Mouse (Mus musculus) CH12.LX (cell line): ENCODE data around the gene Zfp1. TPM values are rescaled to one million over a fixed set of nuclear protein-coding genes. Genes with fewer than 3 reads are reported as not detected.

Experiments used
- DNase-seq: peaks from one replicate; pipeline ENCODE4 v3.0.0-alpha.2; 2013; ENCODE audit errors: extremely low read depth
- H3K27ac ChIP-seq: 2 replicates; pipeline ENCODE4 v1.5.1; 2012; ENCODE audit warnings: low read depth, mild to moderate bottlenecking, control low read depth, moderate library complexity; ENCODE audit not compliant: insufficient read depth
- H3K27me3 ChIP-seq: replicated peaks from 2 replicates; pipeline ENCODE3; 2012; ENCODE audit warnings: inconsistent platforms
- H3K36me3 ChIP-seq, 2 experiments: replicated peaks in 1 of 2; 2 replicates each; pipeline versions ENCODE3 to v1.6.1; 2012; ENCODE audit warnings: inconsistent platforms in 1 of 2, low read length in 1 of 2, mild to moderate bottlenecking in 1 of 2, mixed read lengths in 1 of 2, moderate library complexity in 1 of 2; ENCODE audit not compliant: control insufficient read depth in 1 of 2, insufficient read depth in 1 of 2
- H3K4me1 ChIP-seq, 2 experiments: 2 replicates each; pipeline ENCODE4 v1.6.1; 2012; ENCODE audit warnings: inconsistent platforms in 1 of 2, moderate library complexity in 1 of 2; ENCODE audit not compliant: insufficient read depth in 2 of 2, control insufficient read depth in 1 of 2
- H3K4me2 ChIP-seq: 2 replicates; pipeline ENCODE4 v1.6.1; 2012; ENCODE audit warnings: low read depth, mild to moderate bottlenecking, control low read depth; ENCODE audit not compliant: poor library complexity, insufficient read depth, severe bottlenecking
- H3K4me3 ChIP-seq, 3 experiments: fragments of 150-350 bp in 1 of 3; sonication (generic) in 1 of 3; replicated peaks in 1 of 3; 2 replicates each; pipeline versions ENCODE3 to v1.5.1; 2011 to 2012; ENCODE audit warnings: low read depth in 2 of 3, low read length in 2 of 3, mild to moderate bottlenecking in 2 of 3, moderate library complexity in 2 of 3, control low read depth in 1 of 3, improper control_type of control experiment in 1 of 3, inconsistent platforms in 1 of 3, mixed read lengths in 1 of 3; ENCODE audit not compliant: poor library complexity in 1 of 3
- H3K79me2 ChIP-seq: replicated peaks from 2 replicates; pipeline ENCODE4 v1.6.1; 2012; ENCODE audit warnings: mild to moderate bottlenecking, moderate library complexity; ENCODE audit not compliant: control insufficient read depth, poor library complexity, insufficient read depth, severe bottlenecking; ENCODE audit errors: extremely low read depth
- H3K9ac ChIP-seq: 2 replicates; pipeline ENCODE4 v1.6.1; 2012; ENCODE audit warnings: low read depth, mild to moderate bottlenecking, control low read depth, moderate library complexity; ENCODE audit not compliant: insufficient read depth
- H3K9me3 ChIP-seq: replicated peaks from 2 replicates; pipeline ENCODE3; 2012; ENCODE audit warnings: low read length, inconsistent platforms, mixed read lengths
- BHLHE40 ChIP-seq: IDR thresholded peaks from 2 replicates; pipeline ENCODE4 v1.6.1; 2011; ENCODE audit warnings: mild to moderate bottlenecking, low read depth, low read length, improper control_type of control experiment
- CHD2 ChIP-seq: IDR thresholded peaks from 2 replicates; pipeline ENCODE4 v1.6.1; 2011; ENCODE audit warnings: low read length, improper control_type of control experiment
- CTCF ChIP-seq, 2 experiments: IDR thresholded peaks in 1 of 2; conservative IDR thresholded peaks in 1 of 2; 2 replicates each; pipeline ENCODE4 v1.5.1; 2011 to 2012; ENCODE audit warnings: low read depth in 2 of 2, low read length in 2 of 2, improper control_type of control experiment in 1 of 2, inconsistent platforms in 1 of 2, mild to moderate bottlenecking in 1 of 2, moderate library complexity in 1 of 2
- E2F4 ChIP-seq: IDR thresholded peaks from 2 replicates; pipeline ENCODE4 v1.6.1; 2011; ENCODE audit warnings: low read depth, low read length, improper control_type of control experiment; ENCODE audit not compliant: insufficient replicate concordance
- ELF1 ChIP-seq: IDR thresholded peaks from 2 replicates; pipeline ENCODE4 v1.6.1; 2014; ENCODE audit warnings: low read depth, mild to moderate bottlenecking, inconsistent platforms, low read length, improper control_type of control experiment
- EP300 ChIP-seq: IDR thresholded peaks from 2 replicates; pipeline ENCODE4 v1.6.1; 2011; ENCODE audit warnings: low read length, improper control_type of control experiment
- HCFC1 ChIP-seq: IDR thresholded peaks from 2 replicates; pipeline ENCODE4 v1.6.1; 2012; ENCODE audit warnings: low read depth, mild to moderate bottlenecking, inconsistent platforms, low read length, improper control_type of control experiment
- IRF4 ChIP-seq: IDR thresholded peaks from 2 replicates; pipeline ENCODE4 v1.6.1; 2014; ENCODE audit warnings: low read depth, mild to moderate bottlenecking, inconsistent platforms, low read length, improper control_type of control experiment
- KAT2A ChIP-seq: IDR thresholded peaks from 2 replicates; pipeline ENCODE4 v1.6.1; 2012; ENCODE audit warnings: low read length, improper control_type of control experiment, inconsistent platforms; ENCODE audit not compliant: insufficient replicate concordance
- MXI1 ChIP-seq: IDR thresholded peaks from 2 replicates; pipeline ENCODE4 v1.6.1; 2011; ENCODE audit warnings: mild to moderate bottlenecking, low read depth, low read length, improper control_type of control experiment
- MYC ChIP-seq: IDR thresholded peaks from 2 replicates; pipeline ENCODE4 v1.6.1; 2011; ENCODE audit warnings: low read depth, mild to moderate bottlenecking, improper control_type of control experiment, low read length
- NELFE ChIP-seq: IDR thresholded peaks from 2 replicates; pipeline ENCODE4 v1.6.1; 2011; ENCODE audit warnings: low read depth, low read length, improper control_type of control experiment
- PAX5 ChIP-seq: IDR thresholded peaks from 2 replicates; pipeline ENCODE4 v1.6.1; 2012; ENCODE audit warnings: low read length, inconsistent platforms, mixed read lengths
- RAD21 ChIP-seq: IDR thresholded peaks from 2 replicates; pipeline ENCODE4 v1.6.1; 2011; ENCODE audit warnings: low read depth, mild to moderate bottlenecking, low read length, improper control_type of control experiment, moderate library complexity
- SIN3A ChIP-seq: IDR thresholded peaks from 2 replicates; pipeline ENCODE4 v1.6.1; 2012; ENCODE audit warnings: low read length, improper control_type of control experiment, inconsistent platforms
- SMC3 ChIP-seq: IDR thresholded peaks from 2 replicates; pipeline ENCODE4 v1.6.1; 2011; ENCODE audit warnings: low read depth, low read length, improper control_type of control experiment
- TBP ChIP-seq: conservative IDR thresholded peaks from 2 replicates; pipeline ENCODE4 v1.6.1; 2011; ENCODE audit warnings: low read depth, low read length, improper control_type of control experiment
- USF2 ChIP-seq: conservative IDR thresholded peaks from 2 replicates; pipeline ENCODE4 v1.6.1; 2011; ENCODE audit warnings: low read depth, low read length, improper control_type of control experiment
- ZKSCAN1 ChIP-seq: IDR thresholded peaks from 2 replicates; pipeline ENCODE4 v1.6.1; 2012; ENCODE audit warnings: low read depth, inconsistent platforms, low read length, improper control_type of control experiment, borderline replicate concordance
- ZMIZ1 ChIP-seq: IDR thresholded peaks from 2 replicates; pipeline ENCODE4 v1.6.1; 2012; ENCODE audit warnings: low read depth, mild to moderate bottlenecking, inconsistent platforms, low read length, improper control_type of control experiment
- ZNF384 ChIP-seq: IDR thresholded peaks from 2 replicates; pipeline ENCODE4 v1.6.1; 2012; ENCODE audit warnings: low read depth, low read length, improper control_type of control experiment, inconsistent platforms
- dilution Hi-C: fragments of 300-500 bp; cut with MboI; formaldehyde crosslinking; loops from 2 replicates; pipeline ENCODE4 v1.14.3; 2020; ENCODE audit warnings: low sequenced_read_pairs; ENCODE audit not compliant: extremely low pct_unique_long_range_greater_than_20kb, extremely low pct_ligation_motif_present
- in situ Hi-C: fragments of 300-500 bp; cut with MboI; formaldehyde crosslinking; loops from 3 replicates; pipeline ENCODE4 v1.14.3; 2019; ENCODE audit warnings: low sequenced_read_pairs, low pct_ligation_motif_present, low pct_unique_long_range_greater_than_20kb, mixed read lengths
- polyA plus RNA-seq: library from polyadenylated mRNA; unstranded; fragments of >175 nt; gene quantifications from 2 replicates; pipeline ENCODE4 v1.2.1, GENCODE M21; 2012; ENCODE audit warnings: low read depth; ENCODE audit not compliant: insufficient read length
- total RNA-seq, 2 experiments: library from RNA; depleted of rRNA; stranded (reverse); fragments of 300-350 nt in 1 of 2; fragments of >200 nt in 1 of 2; gene quantifications; 2 replicates each; pipeline ENCODE4 v1.2.3; 2012 to 2014

Gene Zfp1
- total and polyA plus RNA-seq, 3 experiments: 9.2 to 16.7 (median 14.5) TPM

DNA sequence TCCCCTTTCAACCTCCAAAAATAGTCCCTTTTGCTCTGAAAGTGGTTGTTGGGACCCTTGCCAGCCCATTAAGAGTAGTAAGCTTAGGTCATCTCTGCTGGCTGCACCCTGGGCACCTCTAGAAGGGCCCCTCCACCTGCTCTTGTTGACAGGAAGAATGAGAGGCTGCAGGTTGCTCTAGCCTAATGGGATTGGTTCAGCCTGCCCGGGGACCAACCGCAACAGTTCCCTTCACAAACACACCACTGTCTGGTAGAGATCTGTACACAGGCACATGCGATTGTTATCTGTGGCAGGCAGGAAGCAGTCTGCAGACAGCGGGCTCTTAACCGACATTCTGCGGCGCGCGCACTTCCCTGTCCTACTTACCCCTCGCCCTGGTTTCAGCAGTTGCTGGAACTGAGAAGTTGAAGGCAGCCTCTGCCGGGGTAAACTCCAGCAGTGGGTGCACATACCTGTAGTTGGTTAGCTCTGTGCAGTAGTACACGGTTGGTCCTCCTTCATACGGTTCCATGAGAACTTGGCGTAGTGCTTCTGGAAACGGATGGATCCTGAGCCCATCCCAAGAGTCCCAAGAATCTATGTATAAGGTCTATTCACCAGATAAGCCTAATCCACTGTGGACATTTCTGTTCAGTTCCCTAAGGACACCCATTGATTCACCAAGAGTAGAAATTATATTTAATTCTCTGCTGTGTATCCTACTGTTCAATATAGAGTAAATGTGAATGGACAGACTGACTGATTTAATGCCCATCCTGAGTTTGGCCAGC is 47.3 kb upstream of the Zfp1 start:
- H3K27ac ChIP-seq: no peak overlapping the region
- peaks cover 0 to 20% of the 10 kb centered on the region in 2 experiments for H3K36me3 ChIP-seq
- no peaks in the 10 kb centered on the region for H3K9me3 ChIP-seq
- dilution Hi-C loops: no loop called here
- in situ Hi-C loops: no loop called here
- no peak for TF ChIP-seq BHLHE40
- TF ChIP-seq NELFE: no peak
- no peak for TF ChIP-seq PAX5
- TF ChIP-seq ELF1: no peak
- no peak for TF ChIP-seq TBP
- TF ChIP-seq SMC3: no peak
- TF ChIP-seq RAD21: no peak
- no peak for TF ChIP-seq ZNF384
- no peak for TF ChIP-seq KAT2A
- TF ChIP-seq CTCF (conservative IDR thresholded peaks at IDR 0.05 in 1 of 2, IDR thresholded peaks at IDR 0.05 in 1 of 2; ENCODE audit: low read depth in 2 of 2, low read length in 2 of 2): no peak
- TF ChIP-seq MYC: no peak
- no peak for TF ChIP-seq HCFC1
- no peak for TF ChIP-seq E2F4
- no peak for TF ChIP-seq CHD2
- TF ChIP-seq EP300: no peak
- TF ChIP-seq SIN3A: no peak
- no peaks in the 10 kb centered on the region for H3K27me3 ChIP-seq
- peaks cover 0 to 9% of the 10 kb centered on the region in 2 experiments; a peak in 2 of 4 replicates for H3K4me1 ChIP-seq
- no peaks in the 10 kb centered on the region for H3K79me2 ChIP-seq
- H3K4me2 ChIP-seq: no peak overlapping the region
- no peak for DNase-seq
- no peak overlapping the region for H3K4me3 ChIP-seq
- no peak overlapping the region for H3K9ac ChIP-seq

DNA sequence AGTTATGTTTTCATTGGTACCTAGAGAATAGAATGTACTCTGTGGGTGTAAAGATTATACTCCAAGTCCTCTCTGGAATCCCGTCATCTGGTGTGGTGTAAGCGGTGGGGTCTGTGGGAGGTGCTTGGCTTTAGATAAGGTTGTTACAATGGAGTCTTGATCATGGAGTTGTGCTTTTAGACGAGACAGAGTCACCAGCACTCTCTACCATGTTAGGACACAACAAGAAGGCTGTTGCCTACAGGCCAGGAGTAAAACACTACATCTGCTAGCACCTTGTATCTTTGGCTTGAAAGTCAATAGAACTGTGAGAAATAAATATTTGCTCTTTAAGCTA is 46.7 kb upstream of the Zfp1 start:
- no peaks in the 10 kb centered on the region for H3K79me2 ChIP-seq
- DNase-seq: no peak
- dilution Hi-C loops: no loop called here
- H3K9ac ChIP-seq: no peak overlapping the region
- H3K27me3 ChIP-seq: no peaks in the 10 kb centered on the region
- in situ Hi-C loops: no loop called here
- H3K9me3 ChIP-seq: no peaks in the 10 kb centered on the region
- H3K27ac ChIP-seq: no peak overlapping the region
- H3K4me3 ChIP-seq: no peak overlapping the region
- H3K4me1 ChIP-seq: peaks cover 0 to 9% of the 10 kb centered on the region in 2 experiments; a peak in 2 of 4 replicates
- no peak for TF ChIP-seq MXI1
- no peak for TF ChIP-seq IRF4
- no peak for TF ChIP-seq USF2
- no peak for TF ChIP-seq ZKSCAN1
- no peak for TF ChIP-seq ZMIZ1
- H3K4me2 ChIP-seq: no peak overlapping the region
- peaks cover 0 to 19% of the 10 kb centered on the region in 2 experiments for H3K36me3 ChIP-seq
